Mouse (Mus musculus) cerebellum, postnatal 25 days (tissue): Measurements from ENCODE around the gene Gm21913.
"Not testable (repeated sequence)": the region's sequence is repeated elsewhere in the genome, so short reads cannot be mapped to it uniquely, and the experiment has no call there.

Source experiments
- DNase-seq, 2 experiments: peaks; one replicate each; pipeline ENCODE4 v3.0.0; 2021; ENCODE audit warnings: mixed read lengths in 2 of 2

Gene Gm21913

GRCm38 (mm10) chrY:74623596-74623995 is at the start of gene Gm21913:
Gene Gm21913 (plus strand): TSS chrY:74623896.
- not testable (repeated sequence) for DNase-seq
